Comparison of ENCODE assay signal across 21 mouse cellular contexts in the genomic region with DNA sequence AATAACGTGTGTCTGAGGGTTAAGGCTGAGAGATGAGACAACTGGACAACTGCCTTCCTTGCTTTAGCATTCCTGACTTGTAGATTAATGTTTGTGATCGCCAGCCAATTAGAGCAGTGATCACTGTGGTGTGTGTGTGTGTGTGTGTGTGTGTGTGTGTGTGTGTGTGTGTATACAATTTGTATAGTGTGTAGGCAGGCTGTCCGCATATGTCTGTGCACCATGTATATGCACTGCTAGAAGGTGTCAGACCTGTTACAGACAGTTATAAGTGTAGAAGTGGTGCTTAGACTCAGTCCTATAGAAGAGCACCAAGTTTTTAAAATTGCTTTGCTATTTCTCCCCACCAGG.
"Had no signal": no experiment of that assay in that cellular context is flagged by ENCODE, and none has a peak within 500 bp of the region (broad histone marks: within the 10 kb centered on the region; RNA-seq: fewer than 3 reads in every experiment).

No protein-coding gene starts in this region.

- H3K27me3 ChIP-seq: limb, embryonic 12.5 days; limb, embryonic 15.5 days had no signal

- H3K4me1 ChIP-seq: limb, embryonic 12.5 days; limb, embryonic 15.5 days; midbrain, embryonic 12.5 days had no signal

- ATAC-seq: intestine, postnatal 0 days; liver, postnatal 0 days; midbrain, embryonic 16.5 days had no signal

- H3K9me3 ChIP-seq: limb, embryonic 12.5 days; limb, embryonic 15.5 days; midbrain, embryonic 12.5 days had no signal

- H3K4me3 ChIP-seq: limb, embryonic 12.5 days; limb, embryonic 15.5 days; midbrain, embryonic 12.5 days had no signal

- DNase-seq: kidney, adult 2 months; kidney, postnatal 14 days; kidney, postnatal 4 days; left cerebral cortex, postnatal 4 days; liver, postnatal 0 days; lung, postnatal 14 days; right cerebral cortex, adult 18-20 months; right cerebral cortex, postnatal 14 days; right cerebral cortex, postnatal 4 days; thymus, adult 2 months; thymus, postnatal 14 days; thymus, postnatal 4 days had no signal

- H3K4me2 ChIP-seq: limb, embryonic 12.5 days; limb, embryonic 15.5 days; liver, embryonic 11.5 days; midbrain, embryonic 12.5 days had no signal

- H3K9ac ChIP-seq: limb, embryonic 12.5 days; limb, embryonic 15.5 days; liver, embryonic 14.5 days; liver, postnatal 0 days; midbrain, embryonic 12.5 days had no signal

- H3K27ac ChIP-seq: limb, embryonic 12.5 days; limb, embryonic 15.5 days; liver, embryonic 14.5 days; macrophage; midbrain, embryonic 12.5 days; stomach, postnatal 0 days had no signal
